Mouse (Mus musculus): ENCODE data around the gene Pikfyve.

The Pikfyve gene

DNA sequence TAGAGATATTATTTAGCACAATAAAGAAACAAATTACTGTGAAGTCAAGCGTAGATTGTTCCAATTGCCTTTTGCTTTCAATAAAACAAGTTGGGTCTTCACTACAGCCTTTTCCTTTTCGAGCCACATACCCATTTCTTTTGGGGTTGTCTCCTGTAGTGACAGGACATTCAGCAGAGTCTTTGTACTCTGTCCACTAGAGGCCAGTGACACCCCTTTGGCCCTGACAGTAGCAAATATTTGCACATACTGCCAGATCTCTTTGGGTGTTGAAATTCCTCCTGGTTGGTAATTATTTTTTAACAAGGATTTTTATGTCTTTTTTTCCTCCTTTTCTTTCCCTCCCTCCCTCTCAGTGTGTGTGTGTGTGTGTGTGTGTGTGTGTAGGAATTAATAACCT is 126.4 kb downstream of the Pikfyve start:
- no peak for DNase-seq (ENCODE audit: extremely low spot score, low spot score)

DNA sequence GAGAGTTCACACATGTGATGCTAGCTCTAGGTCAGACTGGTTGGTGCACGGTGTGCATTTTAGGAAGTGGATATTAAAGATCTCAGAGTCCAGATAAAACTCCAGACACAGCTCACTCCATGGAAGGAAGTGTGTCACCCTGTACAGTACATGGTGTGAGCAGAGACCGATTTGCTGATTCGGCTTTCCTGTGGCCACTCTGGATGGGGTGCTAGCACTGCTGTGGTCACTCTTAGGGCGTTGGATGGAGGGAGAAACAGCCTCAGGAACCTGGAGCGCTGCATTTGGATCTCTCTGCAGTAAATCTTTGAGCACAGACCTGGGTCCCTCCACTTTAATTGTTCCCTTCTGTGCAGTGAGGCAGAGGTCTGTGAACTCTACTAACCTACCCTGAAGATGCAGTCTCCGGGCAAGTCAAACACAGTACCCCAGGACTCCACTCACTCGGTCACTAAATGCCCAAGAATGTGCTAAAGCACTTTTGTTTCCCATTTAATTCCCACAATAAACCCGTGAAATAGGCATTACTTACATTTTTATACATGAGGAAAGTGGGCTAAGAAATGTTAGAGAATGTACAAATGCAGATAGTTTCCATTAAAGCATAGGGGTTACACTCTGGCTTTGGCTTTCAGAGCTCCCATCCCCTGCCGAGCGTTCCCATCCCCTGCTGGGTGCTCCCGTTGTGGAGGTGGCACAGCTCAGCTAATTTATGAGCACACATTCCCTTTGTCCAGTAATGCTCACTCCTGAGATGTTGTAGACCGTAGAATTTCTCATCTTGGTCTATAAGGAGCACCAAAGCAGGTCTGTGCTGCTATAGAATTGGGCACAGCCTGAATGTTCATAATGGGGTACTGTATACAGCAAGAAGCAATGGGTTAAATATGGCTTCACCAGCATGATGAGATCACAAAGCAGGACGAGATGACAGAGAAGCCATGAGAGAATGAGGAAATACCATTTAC is 127.9 kb downstream of the Pikfyve start:
- no peak for DNase-seq (ENCODE audit: extremely low spot score, low spot score)

- no peak for DNase-seq (ENCODE audit: extremely low spot score, low spot score)
These were observed 128.5 kb downstream of the Pikfyve start for GRCm38 (mm10) chr1:65315022-65315407.
